Mouse (Mus musculus) spleen, adult 2 months (tissue): ENCODE results near the gene Gm10961.

Experiments used
- CTCF ChIP-seq: fragments of 200-500 bp; IDR thresholded peaks from 2 replicates; pipeline ENCODE4 v1.5.1; 2011; ENCODE audit warnings: mild to moderate bottlenecking, inconsistent platforms; ENCODE audit not compliant: insufficient read depth, insufficient read length, insufficient replicate concordance; ENCODE audit errors: extremely low read depth
- POLR2A ChIP-seq: fragments of 200-500 bp; IDR thresholded peaks from 2 replicates; pipeline ENCODE4 v1.6.1; 2011; ENCODE audit warnings: low read depth, low read length, inconsistent platforms

DNA sequence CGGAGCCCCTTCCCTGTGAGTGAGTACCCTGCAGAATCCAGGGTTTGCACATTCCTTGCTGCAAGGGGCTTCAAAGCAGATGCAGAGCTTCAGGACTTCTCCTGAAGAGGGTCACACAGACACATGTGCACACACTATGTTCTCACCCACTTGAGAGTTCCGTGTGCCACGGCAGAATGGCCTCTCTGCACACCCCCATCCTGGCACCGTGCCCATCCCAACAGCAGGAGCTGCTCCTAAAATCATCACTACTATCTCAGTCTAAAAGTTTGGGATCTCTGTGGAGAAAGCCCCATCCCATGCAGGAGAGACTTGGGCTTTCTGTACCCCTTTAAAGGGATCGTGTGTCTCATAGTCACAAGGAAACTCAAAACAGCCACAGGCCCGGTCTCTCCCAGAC is 44.6 kb upstream of the Gm10961 start:
- TF ChIP-seq CTCF (no peak), POLR2A (no peak)
